Mouse (Mus musculus) spleen, postnatal 4 days (tissue): ENCODE measurements around the gene Gm19426.

Experiments used
- DNase-seq, 2 experiments: peaks; one replicate each; pipeline ENCODE4 v3.0.0; 2022; ENCODE audit warnings: low spot score in 2 of 2

The Gm19426 gene

DNA sequence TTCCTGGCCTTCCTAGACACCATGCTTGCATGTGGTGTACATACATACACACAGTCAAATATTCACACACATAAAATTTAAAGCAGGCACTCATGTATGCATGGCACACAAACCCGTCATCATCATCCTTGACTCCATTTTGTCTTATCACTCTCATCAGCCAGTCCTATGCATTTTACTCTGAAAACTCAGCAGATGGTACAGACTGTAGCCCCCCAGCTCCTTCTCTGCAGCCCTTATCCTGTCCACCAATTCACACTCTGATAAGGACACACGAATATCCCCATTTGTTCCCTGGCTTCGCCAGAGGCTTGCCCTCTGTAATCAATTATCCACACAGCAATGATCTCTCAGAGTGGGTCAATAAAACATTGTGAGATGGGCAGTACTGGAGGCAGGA lies 22.3 kb downstream of the Gm19426 start:
- no peak for DNase-seq

DNA sequence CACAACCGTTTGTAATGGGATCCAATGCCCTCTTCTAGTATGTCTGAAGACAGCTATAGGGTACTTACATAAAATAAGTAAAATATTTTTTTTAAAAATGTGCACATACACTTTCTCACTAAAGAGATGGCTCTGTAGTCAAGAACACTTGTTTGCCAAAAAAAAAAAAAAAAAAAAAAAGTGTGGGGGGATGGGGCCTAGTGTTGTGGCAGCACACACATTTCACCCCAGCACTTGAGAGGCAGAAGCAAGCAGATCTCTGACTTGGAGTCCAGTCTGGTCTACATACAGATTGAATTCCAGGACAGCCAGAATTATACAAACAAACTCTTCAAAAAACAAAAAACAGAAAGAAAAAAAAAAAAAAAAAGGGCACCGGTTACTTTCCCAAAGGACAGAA lies 22.7 kb downstream of the Gm19426 start:
- no peak for DNase-seq

DNA sequence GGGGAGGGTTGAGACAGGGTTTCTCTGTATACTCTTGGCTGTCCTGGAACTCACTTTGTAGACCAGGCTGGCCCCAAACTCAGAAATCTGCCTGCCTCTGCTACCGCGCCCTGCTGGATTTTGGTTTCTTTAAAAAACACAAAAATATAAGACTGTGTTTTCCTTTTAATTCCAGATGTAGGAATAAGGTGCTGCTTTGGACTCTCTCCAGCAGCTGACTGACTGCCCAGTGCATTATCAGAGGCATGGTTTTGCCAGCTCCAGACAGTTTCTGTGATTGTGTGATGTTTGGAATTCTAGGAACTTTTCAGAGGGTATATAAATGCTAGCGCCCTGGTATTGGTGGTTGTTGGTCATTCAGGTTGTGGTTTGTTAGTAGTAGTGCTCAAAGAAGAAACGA lies 26.1 kb downstream of the Gm19426 start:
- no peak for DNase-seq

DNA sequence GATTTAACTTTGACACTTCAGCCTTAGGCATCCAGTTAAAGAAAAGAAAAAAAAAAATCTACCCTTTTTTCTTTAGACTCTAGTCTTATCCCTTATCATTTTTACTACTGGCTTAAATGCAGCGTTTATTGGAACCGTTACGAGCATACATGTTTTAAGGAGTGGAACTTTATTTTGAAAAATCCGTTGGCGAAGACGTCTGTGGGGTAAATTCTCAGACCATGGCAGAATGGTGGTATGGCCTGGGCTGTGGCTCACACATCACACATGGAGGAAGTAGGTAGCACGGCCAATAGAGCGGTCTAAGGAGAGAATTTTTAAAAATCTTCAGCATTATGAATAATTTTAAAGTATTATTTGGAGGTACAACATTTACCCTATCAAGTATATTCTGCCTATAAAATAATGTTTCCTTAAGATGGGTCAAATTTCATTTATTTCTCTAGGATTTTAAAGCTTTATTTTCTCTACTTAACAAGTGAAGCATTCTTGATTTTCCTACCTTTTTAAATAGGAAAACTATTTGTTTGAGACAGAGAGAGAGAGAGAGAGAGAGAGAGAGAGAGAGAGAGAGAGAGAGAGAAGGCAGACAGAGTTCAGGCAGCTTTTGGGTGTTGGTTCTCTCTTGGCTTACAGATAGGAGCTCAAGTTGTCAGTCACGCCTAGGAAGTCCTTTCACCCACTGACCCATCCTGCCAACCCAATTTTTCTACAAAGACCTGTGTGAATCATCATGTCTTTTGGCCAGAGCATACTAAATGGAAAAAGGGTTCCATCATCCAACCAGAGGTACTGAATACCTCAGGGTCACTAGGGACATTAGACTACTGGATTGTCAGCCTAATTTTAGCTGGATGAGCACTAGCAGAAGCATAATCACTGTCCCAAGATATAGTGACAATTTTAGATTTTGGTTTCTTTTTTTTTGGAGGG lies 26.8 kb downstream of the Gm19426 start:
- peak in 1 of 2 experiments; percentile 32 for DNase-seq

DNA sequence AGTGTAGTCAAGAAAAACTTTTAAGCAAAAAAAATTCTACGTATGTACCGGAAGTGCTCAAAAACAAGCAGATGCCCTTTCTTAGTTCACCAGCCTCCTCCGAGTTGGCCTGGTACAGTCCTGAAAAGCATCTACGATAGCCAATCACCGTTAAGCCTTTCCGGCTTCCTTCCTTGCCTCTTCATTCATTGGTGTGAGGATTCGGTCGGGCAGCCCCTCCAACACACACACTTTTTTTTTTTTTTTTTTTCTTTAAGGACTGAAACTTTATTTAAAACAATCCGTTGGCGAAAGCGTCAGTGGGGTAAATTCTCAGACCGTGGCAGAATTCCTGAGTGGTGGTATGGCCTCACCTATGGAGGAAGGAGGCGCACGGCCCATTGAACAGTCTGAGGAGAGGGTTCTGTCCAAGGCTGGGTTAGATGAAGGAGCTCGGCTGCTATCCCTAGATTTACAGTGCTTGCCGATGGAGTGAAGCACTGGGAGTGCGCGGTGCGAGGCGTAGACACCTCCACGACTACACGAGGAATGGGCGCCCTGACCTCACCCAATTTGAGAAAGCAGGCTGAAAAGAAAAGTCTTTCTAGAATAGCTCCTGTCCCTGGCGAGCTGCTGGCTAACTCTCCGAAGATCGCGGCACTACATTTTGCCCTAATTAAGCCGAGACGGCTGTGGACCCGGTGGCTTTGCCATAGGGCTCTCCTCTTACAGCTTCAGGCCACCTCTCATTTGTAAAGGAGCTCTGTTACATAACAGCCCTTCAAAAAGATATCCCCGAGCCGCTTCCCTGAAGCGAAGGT lies 27.7 kb downstream of the Gm19426 start:
- peak; percentile 81 to 84 for DNase-seq

DNA sequence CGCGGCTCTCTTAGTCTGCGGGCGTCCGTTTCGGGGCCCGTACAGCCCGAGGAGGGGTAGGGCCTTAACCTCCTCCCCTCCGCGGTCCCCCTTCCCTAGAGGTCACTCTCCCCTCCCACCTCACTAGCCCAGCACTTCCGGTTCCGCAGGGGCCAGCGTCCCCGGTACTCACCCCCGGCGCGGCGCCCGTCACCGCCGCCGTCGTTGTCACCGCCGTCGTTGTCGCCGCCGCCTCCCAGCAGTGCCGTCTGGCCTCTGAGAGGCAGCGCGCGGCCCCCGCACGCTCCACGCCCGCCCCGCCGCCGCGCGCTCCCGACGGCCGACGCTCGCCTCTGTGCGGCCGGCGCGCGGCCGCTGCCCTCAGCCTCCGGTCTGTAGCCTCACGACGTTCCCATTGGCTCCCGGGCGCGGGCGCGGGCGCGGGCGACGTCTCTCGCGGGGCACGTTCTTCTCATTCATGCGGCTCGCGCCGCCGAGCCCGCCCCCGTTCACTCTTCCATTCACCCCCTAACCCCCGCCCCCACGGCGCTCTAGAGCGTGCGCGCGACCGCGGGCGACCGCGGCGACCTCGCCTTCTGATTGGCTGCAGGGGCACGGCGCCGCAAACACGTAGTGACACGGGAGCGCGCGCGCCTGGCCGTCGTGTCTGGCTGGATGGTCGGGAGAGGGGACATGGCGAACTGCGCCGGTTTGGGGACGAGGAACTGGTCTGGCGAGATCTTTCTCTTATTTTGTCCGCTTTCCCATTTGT lies 28.5 kb downstream of the Gm19426 start, which contains the start of gene Zdhhc5:
TSS of gene Zdhhc5 (minus strand) at position 370 of the 751 bp plus-strand sequence.
- DNase-seq = peak; percentile 99

DNA sequence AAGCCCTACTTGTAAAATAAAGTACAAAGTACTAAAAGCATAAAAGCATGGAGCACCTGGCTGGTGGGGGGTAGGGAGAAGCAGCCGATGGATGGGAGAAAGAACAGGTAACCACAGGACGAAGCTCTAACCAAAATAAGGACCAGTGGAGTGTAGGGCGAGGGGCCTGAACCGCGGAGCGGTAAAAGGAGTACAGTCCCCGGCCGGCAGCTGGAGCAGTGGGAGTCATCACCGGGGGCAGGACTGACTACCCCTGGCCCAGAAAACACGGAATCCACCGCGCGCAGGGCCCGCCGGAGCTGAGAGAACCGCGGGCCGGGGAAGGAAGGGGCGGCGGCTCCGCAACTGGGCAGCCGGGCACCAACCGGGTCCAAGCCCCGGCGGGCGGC lies 29.0 kb downstream of the Gm19426 start:
- DNase-seq = no peak

DNA sequence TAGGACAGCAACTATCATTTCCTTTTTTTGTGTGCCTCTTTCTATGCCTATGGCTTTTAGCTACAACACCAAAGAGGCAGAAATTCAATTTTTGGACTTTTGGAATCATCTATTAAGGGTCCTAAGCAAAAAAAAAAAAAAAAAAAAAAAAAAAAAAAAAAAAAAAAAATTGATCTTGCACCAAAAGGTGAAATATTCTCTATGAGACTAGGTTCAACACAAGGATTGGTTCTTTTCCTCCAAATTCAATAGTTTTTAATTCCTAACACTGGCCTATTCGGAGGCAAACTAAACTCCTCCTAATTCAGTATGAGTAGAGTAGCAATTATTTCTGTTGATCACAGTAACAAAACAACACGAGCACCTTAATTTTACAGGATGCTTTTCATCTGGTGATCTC lies 31.6 kb downstream of the Gm19426 start:
- no peak for DNase-seq

DNA sequence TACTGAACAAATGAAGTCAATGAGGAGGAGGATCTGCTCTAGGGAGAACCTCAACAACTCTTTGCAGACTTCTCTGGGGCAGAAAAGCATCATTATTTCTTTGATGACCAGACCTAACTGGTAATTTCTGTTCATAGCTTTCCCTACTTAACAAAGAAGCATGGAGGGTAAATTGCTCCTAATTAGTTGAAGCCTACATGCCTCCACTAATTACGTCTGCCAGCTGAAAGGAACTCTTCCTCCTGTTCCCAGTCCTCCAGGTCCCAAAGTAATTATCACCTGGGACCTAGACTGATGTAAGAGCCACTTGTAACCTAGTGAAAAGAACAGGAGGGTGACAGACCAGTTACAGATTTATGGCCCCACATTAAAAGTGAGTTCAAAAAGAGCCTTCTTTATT lies 35.9 kb downstream of the Gm19426 start:
- DNase-seq = no peak

DNA sequence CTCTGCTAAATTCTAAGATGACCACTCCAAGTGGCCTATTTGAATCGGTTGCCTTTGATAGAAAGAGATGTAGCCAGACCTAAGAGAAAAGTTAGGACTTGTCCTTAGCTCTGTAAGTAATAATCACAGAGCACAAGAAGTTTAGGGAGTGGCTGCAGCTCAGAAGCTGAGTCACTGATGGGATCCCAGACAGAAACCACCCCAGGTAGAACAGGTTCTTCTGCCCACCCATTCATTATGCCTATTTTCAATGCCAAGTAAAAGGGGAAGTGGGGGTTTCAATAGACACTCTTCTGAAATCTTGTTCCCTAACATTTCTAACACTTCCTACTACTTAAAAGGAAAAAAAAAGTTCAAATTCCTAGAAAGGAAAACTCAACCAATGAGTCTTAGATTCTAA lies 38.2 kb downstream of the Gm19426 start:
- DNase-seq = no peak

DNA sequence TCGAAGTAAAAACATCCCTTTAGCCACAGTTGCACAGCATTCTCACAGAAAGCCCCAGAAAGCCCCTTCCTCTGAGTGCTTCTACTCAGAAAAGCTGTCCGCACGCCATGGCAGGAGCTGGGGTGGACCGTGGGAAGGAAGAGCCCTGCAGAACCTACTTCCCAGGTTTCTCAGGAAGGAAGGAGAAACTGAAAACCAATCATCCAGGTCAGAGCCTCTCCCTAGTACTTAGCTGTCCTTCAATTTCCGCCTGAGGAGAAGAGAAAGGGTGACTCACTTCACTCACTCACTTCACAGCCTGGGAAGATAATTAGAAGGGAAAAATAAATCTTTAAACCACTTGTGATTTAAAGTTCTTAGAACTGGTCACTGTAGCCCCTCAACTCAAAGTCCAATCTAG lies 39.1 kb downstream of the Gm19426 start:
- DNase-seq = no peak

DNA sequence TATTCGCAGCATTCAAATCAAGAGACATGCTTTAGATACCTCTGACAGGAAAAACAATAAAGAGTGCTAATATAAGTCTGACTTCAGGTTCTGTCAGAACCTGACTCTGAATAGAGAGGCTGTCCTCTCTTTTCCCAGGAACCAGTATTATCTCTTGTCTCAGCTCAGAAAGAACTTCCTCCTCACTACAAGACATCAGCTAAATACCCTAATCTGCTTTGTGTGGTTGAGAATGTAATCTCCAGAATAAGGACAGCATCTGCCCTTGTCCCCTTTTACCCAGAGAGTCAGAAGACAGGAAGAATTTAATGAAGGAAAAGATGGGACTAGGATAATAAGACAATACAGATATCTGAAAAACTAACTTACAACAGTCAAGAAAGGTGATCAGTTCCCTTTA lies 40.0 kb downstream of the Gm19426 start:
- no peak for DNase-seq

DNA sequence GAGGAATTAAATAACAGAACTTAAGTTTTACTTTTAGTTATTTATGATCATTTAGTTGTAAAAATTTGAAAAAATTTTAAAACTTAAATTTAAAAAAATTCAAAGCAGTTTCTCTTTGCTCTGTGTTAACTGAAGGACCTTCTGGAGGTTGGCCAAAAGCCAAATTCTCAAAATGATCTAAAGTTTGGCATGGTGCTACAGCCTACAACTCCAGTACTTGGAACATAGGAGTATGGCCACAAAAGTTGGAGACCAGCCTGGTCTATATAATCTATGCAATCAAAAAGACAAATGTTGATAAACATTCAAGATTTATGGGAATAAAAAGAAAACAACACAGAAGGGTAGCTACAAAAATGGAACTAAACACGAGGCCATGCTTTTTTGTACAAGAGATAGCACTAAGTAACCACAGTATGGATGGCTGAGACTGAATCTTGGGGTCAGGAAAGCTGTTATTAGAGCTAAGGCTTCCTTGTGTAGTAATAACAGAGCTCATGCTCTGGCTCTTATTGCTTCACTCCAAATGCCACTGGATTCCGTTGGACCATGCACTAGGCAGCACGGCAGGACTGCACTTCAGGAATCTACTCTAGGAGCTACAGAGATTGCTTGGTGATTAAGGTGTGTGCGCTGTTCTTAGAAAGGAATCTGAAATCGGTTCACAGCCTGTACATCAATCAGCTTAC lies 48.3 kb downstream of the Gm19426 start:
- no peak for DNase-seq
